Mouse (Mus musculus) neural tube, embryonic 11.5 days (tissue): Measurements from ENCODE around the gene Mapt. TPM values are rescaled to one million over a fixed set of nuclear protein-coding genes. Genes with fewer than 3 reads are reported as not detected.

ENCODE experiments used
- ATAC-seq: fragments of 200-750 bp; cut with Nextera tagmentation; 2 replicates; pipeline ENCODE4 v1.8.0; 2017; ENCODE audit warnings: moderate number of reproducible peaks, mild to moderate bottlenecking, moderate TSS enrichment, moderate library complexity; ENCODE audit not compliant: insufficient read depth, low FRiP score, low TSS enrichment
- DNase-seq: peaks from one replicate; pipeline ENCODE4 v3.0.0-alpha.2; 2015; ENCODE audit warnings: low spot score
- H3K27ac ChIP-seq: fragments of 300-500 bp; sonication (generic); 2 replicates; pipeline ENCODE4 v1.5.1; 2014; ENCODE audit warnings: low read depth, mild to moderate bottlenecking, low read length
- H3K27me3 ChIP-seq: fragments of 300-500 bp; sonication (generic); 2 replicates; pipeline ENCODE4 v1.6.1; 2014; ENCODE audit warnings: mild to moderate bottlenecking, low read length, mixed read lengths; ENCODE audit not compliant: control insufficient read depth, insufficient read depth
- H3K36me3 ChIP-seq: fragments of 300-500 bp; sonication (generic); 2 replicates; pipeline ENCODE4 v1.6.1; 2014; ENCODE audit warnings: mild to moderate bottlenecking, low read length, moderate library complexity, mixed read lengths; ENCODE audit not compliant: control insufficient read depth, insufficient read depth
- H3K4me1 ChIP-seq: fragments of 300-500 bp; sonication (generic); 2 replicates; pipeline ENCODE4 v1.6.1; 2014; ENCODE audit warnings: low read length, mixed read lengths; ENCODE audit not compliant: control insufficient read depth, insufficient read depth
- H3K4me2 ChIP-seq: fragments of 300-500 bp; sonication (generic); 2 replicates; pipeline ENCODE4 v1.6.1; 2014; ENCODE audit warnings: low read depth, mild to moderate bottlenecking, moderate library complexity
- H3K4me3 ChIP-seq: fragments of 300-500 bp; sonication (generic); 2 replicates; pipeline ENCODE4 v1.5.1; 2014; ENCODE audit warnings: low read depth, low read length
- H3K9ac ChIP-seq: fragments of 300-500 bp; sonication (generic); 2 replicates; pipeline ENCODE4 v1.6.1; 2014; ENCODE audit warnings: mild to moderate bottlenecking, low read length
- H3K9me3 ChIP-seq: fragments of 300-500 bp; sonication (generic); 2 replicates; pipeline ENCODE4 v1.6.1; 2016; ENCODE audit warnings: low read length; ENCODE audit not compliant: control insufficient read depth
- WGBS: fragments of 180-500 bp; shearing (Covaris S2); extraction: QIAGEN DNeasy Blood & Tissue Kit; methylation state at CpG from one replicate; pipeline ENCODE4 v1.1.7; 2014; 5-methylcytosine and 5-hydroxymethylcytosine counted together
- polyA plus RNA-seq: library from polyadenylated mRNA; unstranded; fragments of >200 nt; fragmentation: Nextera tagmentation; extraction: Ambion mirVana; gene quantifications from 2 replicates; pipeline ENCODE4 v1.2.1, GENCODE M21; 2014

Mapt gene
- polyA plus RNA-seq, 1 experiment from 2014 or later, result 121 TPM

DNA sequence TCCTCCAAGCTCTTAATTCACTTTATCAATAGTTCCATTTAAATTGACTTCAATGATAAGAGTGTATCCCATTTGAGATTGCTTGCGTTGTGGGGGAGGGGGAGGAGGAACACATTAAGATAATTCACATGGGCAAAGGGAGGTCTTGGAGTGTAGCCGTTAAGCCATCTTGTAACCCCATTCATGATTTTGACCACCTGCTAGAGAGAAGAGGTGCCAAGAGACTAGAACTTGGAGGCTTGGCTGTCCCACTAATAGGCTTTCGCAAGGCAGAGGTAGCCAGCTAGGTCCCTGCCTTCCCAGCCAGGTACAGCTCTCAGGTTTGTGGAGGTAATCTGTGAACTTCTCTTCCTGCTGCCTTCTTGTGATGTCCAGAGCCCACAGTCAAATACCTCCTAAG lies 100.0 kb downstream of the Mapt start:
- Histone ChIP-seq H3K9me3 (no peaks in the 10 kb centered on the region), H3K27me3 (no peaks in the 10 kb centered on the region), H3K4me1 (no peaks in the 10 kb centered on the region), H3K9ac (no peak overlapping the region), H3K27ac (no peak overlapping the region), H3K4me3 (no peak overlapping the region), H3K4me2 (no peak overlapping the region), H3K36me3 (peaks cover 18% of the 10 kb centered on the region)
- no peak for DNase-seq
- ATAC-seq, result no peak
- 98% methylated on average over 3 of the region's 3 CpGs for WGBS

- 91% methylated on average over 5 of the region's 5 CpGs for WGBS
- ATAC-seq, result no peak
- no peak overlapping the region for H3K4me2 ChIP-seq
Observed at GRCm38 (mm10) chr11:104332105-104332504, 100.9 kb downstream of the Mapt start.

GRCm38 (mm10) chr11:104334115-104334514 lies 102.9 kb downstream of the Mapt start:
- Histone ChIP-seq H3K27ac (no peak overlapping the region), H3K27me3 (no peaks in the 10 kb centered on the region), H3K4me3 (no peak overlapping the region), H3K9ac (no peak overlapping the region), H3K4me2 (no peak overlapping the region), H3K9me3 (no peaks in the 10 kb centered on the region), H3K4me1 (no peaks in the 10 kb centered on the region), H3K36me3 (peaks cover 19% of the 10 kb centered on the region)
- DNase-seq, result no peak
- ATAC-seq, result no peak
- 87% methylated on average over 5 of the region's 5 CpGs for WGBS

More at GRCm38 (mm10) chr11:104332105-104332504, 100.9 kb downstream of the Mapt start:
- Histone ChIP-seq H3K36me3 (peaks cover 19% of the 10 kb centered on the region), H3K4me3 (no peak overlapping the region), H3K27ac (no peak overlapping the region), H3K4me1 (no peaks in the 10 kb centered on the region), H3K9ac (no peak overlapping the region), H3K27me3 (no peaks in the 10 kb centered on the region), H3K9me3 (no peaks in the 10 kb centered on the region)
- no peak for DNase-seq

GRCm38 (mm10) chr11:104334946-104335345 lies 103.8 kb downstream of the Mapt start:
- no peak for ATAC-seq
- H3K27ac ChIP-seq, result no peak overlapping the region
- H3K9me3 ChIP-seq, result no peaks in the 10 kb centered on the region
- H3K4me2 ChIP-seq, result no peak overlapping the region
- 95% methylated on average over 13 of the region's 13 CpGs for WGBS
- H3K27me3 ChIP-seq, result no peaks in the 10 kb centered on the region
- no peak overlapping the region for H3K9ac ChIP-seq
- no peaks in the 10 kb centered on the region for H3K4me1 ChIP-seq
- peaks cover 19% of the 10 kb centered on the region for H3K36me3 ChIP-seq
- no peak overlapping the region for H3K4me3 ChIP-seq
- DNase-seq, result no peak

- no peak for DNase-seq
- no peak overlapping the region for H3K4me2 ChIP-seq
- ATAC-seq, result no peak
- H3K4me3 ChIP-seq, result no peak overlapping the region
- peaks cover 28% of the 10 kb centered on the region for H3K36me3 ChIP-seq
- no peak overlapping the region for H3K9ac ChIP-seq
- no peaks in the 10 kb centered on the region for H3K27me3 ChIP-seq
- 76% methylated on average over 3 of the region's 3 CpGs for WGBS
- H3K9me3 ChIP-seq, result no peaks in the 10 kb centered on the region
- no peak overlapping the region for H3K27ac ChIP-seq
- no peaks in the 10 kb centered on the region for H3K4me1 ChIP-seq
Observed at GRCm38 (mm10) chr11:104346931-104347330, 115.7 kb downstream of the Mapt start.

DNA sequence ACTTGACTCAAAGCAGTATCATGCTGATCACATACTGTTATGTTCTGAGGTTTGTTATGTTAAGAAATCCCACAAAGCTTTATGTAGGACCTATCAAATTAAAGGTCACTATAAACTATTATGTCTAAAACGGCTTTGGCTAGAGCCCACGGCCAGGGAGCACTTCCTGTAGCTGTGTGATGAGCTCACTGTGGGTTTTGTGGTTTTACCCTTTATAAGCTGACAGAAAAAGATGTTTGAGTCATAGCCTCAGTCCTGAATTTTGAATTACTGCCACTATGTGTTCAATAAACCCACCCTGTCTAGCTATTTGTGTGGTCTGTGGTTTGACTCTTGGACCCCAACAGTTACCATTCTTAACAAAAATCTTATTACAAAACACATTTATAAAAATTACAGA lies 130.6 kb downstream of the Mapt start:
- Histone ChIP-seq H3K27me3 (no peaks in the 10 kb centered on the region), H3K9me3 (no peaks in the 10 kb centered on the region), H3K36me3 (peaks cover under 1% of the 10 kb centered on the region), H3K27ac (no peak overlapping the region), H3K4me1 (no peaks in the 10 kb centered on the region), H3K9ac (no peak overlapping the region), H3K4me2 (no peak overlapping the region), H3K4me3 (no peak overlapping the region)
- DNase-seq, result no peak
- WGBS, result 80% methylated on average over 2 of the region's 2 CpGs
- no peak for ATAC-seq

- no peaks in the 10 kb centered on the region for H3K27me3 ChIP-seq
- no peaks in the 10 kb centered on the region for H3K9me3 ChIP-seq
- WGBS, result 83% methylated on average over 1 of the region's 1 CpGs
- ATAC-seq (no peak), DNase-seq (no peak)
- H3K4me2 ChIP-seq, result no peak overlapping the region
- no peaks in the 10 kb centered on the region for H3K36me3 ChIP-seq
- no peaks in the 10 kb centered on the region for H3K4me1 ChIP-seq
- H3K27ac ChIP-seq, result no peak overlapping the region
- no peak overlapping the region for H3K4me3 ChIP-seq
- H3K9ac ChIP-seq, result no peak overlapping the region
Observed at GRCm38 (mm10) chr11:104362704-104363103, 131.5 kb downstream of the Mapt start.

DNA sequence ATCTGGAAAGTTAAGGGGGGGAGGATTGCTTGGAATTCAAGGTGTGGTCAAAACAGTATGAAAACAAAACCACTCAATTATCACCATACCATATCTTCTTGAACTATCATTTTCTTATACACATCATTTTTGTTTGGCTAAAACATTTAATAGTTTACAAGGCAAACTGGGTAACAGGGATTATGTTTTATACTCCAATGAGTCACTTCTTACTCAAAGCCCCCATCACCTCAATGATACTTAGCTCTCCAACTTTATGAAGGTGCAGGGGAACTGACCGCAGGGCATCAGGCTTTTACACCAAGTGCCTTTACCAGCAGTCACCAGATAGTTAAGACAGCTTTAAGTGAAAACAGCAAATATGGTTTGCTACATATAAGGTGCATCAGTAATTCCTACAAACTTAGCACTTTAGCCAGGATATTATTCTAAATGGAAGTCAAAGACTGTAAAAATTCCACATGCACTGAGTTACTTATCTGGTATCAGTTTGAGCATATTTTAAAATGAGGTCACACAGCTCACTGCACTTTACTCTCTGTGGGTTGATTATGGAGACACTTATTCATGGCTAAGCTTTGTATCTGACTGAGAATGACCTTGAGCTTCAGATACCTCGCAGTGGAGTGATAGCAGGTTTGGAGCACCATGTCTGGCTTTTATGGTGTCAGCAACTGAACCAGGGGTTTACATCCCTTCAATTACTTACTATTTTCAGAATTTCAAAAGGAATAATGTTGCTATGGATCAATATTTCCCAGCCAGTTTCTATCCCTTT lies 132.8 kb downstream of the Mapt start:
- no peaks in the 10 kb centered on the region for H3K4me1 ChIP-seq
- no peak for DNase-seq
- H3K4me2 ChIP-seq, result no peak overlapping the region
- H3K9me3 ChIP-seq, result no peaks in the 10 kb centered on the region
- H3K27me3 ChIP-seq, result no peaks in the 10 kb centered on the region
- 95% methylated on average over 2 of the region's 2 CpGs for WGBS
- H3K27ac ChIP-seq, result no peak overlapping the region
- no peak for ATAC-seq
- no peak overlapping the region for H3K4me3 ChIP-seq
- no peak overlapping the region for H3K9ac ChIP-seq
- H3K36me3 ChIP-seq, result no peaks in the 10 kb centered on the region

GRCm38 (mm10) chr11:104367486-104368190 lies 136.4 kb downstream of the Mapt start:
- Histone ChIP-seq H3K27ac (no peak overlapping the region), H3K4me2 (no peak overlapping the region), H3K4me3 (no peak overlapping the region), H3K36me3 (no peaks in the 10 kb centered on the region), H3K27me3 (no peaks in the 10 kb centered on the region), H3K9ac (no peak overlapping the region), H3K9me3 (no peaks in the 10 kb centered on the region), H3K4me1 (no peaks in the 10 kb centered on the region)
- no peak for ATAC-seq
- no peak for DNase-seq
- 96% methylated on average over 5 of the region's 5 CpGs for WGBS
